Mouse (Mus musculus): ENCODE results near the gene Stra8.

Gene Stra8

GRCm38 (mm10) chr6:34903441-34903840, 16.5 kb upstream of the Stra8 start:
- no peak for DNase-seq (ENCODE audit: low spot score in 2 of 2)

DNA sequence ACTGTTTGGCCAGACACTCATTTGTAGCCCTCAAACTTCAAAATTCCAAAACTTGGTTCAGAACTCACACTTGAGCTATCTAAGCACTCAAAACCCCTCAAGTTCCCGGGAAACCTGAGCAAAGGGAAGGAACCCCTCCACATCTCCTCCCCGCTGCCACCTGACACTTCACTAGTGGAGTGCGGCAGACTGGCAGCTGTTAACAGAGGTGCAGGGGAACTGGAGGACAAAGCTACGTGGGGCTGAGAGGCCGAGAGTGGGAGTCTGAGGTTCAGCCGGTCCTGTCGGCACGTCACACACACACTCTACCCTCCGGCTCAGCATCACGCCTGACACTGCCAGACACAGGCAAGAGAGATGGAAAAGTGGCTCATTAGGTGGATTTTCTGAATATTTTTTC, 16.1 kb upstream of the Stra8 start:
- no peak for DNase-seq (ENCODE audit: low spot score in 2 of 2)

GRCm38 (mm10) chr6:34904361-34904760, 15.6 kb upstream of the Stra8 start:
- no peak for DNase-seq (ENCODE audit: low spot score in 2 of 2)

- DNase-seq (ENCODE audit: low spot score in 2 of 2): no peak
These were observed 13.8 kb upstream of the Stra8 start for GRCm38 (mm10) chr6:34906125-34906524.

GRCm38 (mm10) chr6:34906661-34907060, 13.3 kb upstream of the Stra8 start:
- DNase-seq (ENCODE audit: low spot score in 2 of 2): peak; percentile 35 to 50

DNA sequence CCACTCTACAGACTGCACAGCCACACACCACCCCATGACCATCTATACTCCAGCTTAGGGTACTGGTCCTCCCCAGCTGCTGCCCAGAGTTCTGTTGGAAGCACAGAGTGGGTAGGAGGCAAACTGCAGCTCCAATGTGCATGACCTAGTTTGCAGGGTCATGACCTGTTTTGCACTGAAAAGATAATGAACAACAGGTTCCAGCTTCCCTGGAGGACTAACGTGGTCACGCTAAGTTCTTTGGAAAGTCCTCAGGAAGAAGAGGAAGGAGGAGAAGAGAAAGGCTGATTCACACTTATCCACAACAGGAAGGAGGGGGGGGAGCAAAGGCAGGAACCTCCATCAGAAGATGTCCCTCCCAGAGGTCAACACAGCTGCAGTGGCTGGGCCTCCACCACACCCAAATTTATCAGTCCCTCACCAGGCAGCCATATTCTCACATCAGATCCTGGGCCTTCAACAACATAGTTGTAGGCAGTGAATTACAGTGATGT, 12.8 kb upstream of the Stra8 start:
- DNase-seq (ENCODE audit: low spot score in 2 of 2): no peak

DNA sequence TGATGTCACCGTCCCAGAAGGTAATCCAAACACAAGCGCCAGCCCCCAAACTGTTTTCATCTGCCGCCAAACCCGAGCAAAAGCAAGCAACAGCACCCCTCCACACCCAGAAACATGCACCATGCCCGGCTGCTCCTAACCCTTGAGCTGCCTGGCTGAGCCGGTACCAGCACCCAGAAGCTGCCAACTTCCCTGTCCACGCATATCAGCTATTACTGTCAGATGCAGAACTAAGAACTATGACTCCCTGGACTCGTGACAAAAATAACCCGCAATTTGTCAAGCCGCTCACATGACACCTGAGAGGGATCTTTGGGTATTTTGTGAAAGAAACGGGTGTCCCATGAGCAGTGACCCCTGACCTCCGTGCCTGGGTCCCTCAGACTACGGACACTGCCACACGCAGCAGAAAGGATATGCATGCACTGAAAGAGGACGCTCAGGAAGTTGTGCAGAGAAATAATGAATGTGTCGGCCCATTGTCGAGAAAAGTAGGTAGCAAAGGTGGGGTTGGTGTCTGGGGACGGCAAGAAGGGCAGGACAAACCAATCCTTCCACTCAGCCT, 12.2 kb upstream of the Stra8 start:
- no peak for DNase-seq (ENCODE audit: low spot score in 2 of 2)

DNA sequence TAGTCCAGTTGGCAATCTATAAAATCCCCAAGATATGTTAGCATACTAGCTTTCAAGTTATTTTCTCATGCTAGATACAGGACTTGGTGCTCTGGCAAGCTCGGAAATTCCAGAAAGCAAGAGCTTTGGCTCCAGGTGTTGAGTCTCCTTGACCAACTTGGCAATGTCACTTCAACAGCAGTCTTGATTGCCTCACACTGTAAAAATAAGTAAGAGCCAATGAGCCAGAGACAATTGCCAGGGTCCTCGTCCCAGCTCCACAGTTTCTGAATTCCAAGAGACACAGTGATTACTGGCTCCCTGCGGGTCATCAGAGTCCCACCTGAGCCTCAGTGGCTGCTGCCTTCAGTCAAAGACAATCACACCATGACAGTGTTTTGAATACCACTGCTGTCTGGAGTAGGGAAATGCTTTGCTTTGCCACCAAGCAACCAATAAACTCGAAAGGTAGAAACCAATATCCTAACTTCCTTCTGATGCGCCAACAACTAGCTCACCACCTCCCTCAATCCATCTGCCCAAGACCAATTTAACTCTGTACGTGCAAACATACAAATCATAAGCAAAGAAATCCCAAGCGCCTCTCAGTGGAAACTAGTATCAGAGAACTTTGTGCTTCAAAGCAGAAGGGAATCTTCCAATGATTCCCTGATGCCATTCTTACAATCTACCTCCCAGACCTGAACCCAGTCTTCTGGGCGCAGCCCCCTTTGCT, 10.2 kb upstream of the Stra8 start:
- no peak for DNase-seq (ENCODE audit: low spot score in 2 of 2)

GRCm38 (mm10) chr6:34910371-34911219, 9.4 kb upstream of the Stra8 start, which contains the start of gene Wdr91:
Gene Wdr91 (minus strand): TSS chr6:34910876.
- peak; percentile 93 to 95 for DNase-seq (ENCODE audit: low spot score in 2 of 2)

- DNase-seq (ENCODE audit: low spot score in 2 of 2): no peak
These were observed 6.5 kb upstream of the Stra8 start for GRCm38 (mm10) chr6:34913341-34914040.

DNA sequence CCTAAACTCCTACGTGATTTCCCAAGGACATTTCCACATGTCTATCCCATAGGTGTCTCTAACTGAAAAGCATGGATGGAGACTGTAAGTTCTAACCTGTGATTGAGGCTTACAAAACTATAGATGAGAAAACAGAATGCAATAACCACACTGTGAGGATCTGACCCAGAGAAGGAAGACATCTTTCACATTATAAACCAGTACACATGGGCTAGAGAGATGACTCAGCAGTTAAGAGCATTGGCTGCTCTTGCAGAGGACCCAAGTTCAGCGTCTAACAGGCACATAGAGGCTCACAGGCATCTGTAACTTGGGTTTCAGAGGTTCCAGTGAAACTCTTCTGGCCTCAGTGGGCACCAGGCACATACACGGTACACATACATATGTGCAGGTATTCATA, 5.5 kb upstream of the Stra8 start:
- no peak for DNase-seq (ENCODE audit: low spot score in 2 of 2)

GRCm38 (mm10) chr6:34919146-34919545, 817 bp upstream of the Stra8 start:
- DNase-seq (ENCODE audit: low spot score in 2 of 2): no peak

GRCm38 (mm10) chr6:34920631-34921030, 668 bp downstream of the Stra8 start:
- no peak for DNase-seq (ENCODE audit: low spot score in 2 of 2)

DNA sequence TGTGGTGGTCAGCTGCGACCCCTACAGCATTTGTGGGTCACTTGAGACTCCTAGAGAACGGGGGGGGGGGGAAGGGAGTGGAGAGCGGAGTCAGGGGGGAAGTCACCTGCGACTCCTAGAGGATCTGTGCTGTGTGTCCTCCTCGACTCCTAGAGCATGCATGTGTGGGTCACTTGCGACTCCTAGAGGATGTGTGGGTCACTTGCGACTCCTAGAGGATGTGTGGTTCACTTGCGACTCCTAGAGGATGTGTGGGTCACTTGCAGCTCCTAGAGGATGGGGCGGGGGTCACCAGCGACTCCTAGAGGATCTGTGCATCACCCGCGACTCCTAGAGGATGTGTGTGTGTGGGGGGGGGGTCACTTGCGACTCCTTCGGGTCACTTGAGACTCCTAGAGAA, 2.0 kb downstream of the Stra8 start:
- peak in 1 of 2 experiments; percentile 37 for DNase-seq (ENCODE audit: low spot score in 2 of 2)

- peak; percentile 54 to 70 for DNase-seq (ENCODE audit: low spot score in 2 of 2)
These were observed 7.2 kb downstream of the Stra8 start for GRCm38 (mm10) chr6:34927156-34927555.

- no peak for DNase-seq (ENCODE audit: low spot score in 2 of 2)
These were observed 7.6 kb downstream of the Stra8 start for GRCm38 (mm10) chr6:34927594-34927993.

DNA sequence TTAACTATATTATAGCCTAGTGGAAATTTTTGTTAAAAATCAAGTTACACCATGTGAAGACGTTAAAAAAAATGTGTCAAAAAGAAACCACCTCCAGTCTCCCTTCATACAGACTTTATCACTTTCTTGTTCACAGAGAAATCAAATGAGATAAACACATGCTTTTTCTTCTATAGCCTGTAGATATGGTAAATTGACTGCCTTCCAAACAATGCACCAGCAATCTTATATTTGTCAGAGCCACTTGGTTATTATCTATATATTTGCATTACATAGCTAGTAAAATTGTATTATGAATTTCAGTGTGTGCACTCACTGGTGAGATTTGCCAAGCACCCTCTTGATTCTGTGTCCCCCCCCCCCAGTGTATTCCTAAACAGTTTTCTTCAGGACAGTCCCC, 12.7 kb downstream of the Stra8 start:
- no peak for DNase-seq (ENCODE audit: low spot score in 2 of 2)

DNA sequence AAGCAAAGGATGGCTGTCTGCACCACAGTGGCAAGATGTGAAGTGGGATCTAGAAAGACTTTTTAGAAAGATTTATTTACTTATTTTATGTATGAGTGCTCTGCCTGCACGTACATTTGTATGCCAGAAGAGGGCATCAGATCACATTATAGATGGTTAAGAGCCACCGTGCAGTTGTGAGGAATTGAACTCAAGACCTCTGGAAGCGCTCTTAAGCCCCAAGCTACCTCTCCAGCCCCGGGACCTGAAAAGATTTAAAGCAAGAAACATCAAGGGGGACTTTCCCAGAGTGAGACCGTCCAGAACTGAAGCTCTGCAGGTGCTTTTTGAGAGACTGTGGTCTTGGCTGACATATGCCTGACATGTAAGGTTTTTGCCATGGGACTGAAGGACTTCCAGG, 16.8 kb downstream of the Stra8 start:
- no peak for DNase-seq (ENCODE audit: low spot score in 2 of 2)

DNA sequence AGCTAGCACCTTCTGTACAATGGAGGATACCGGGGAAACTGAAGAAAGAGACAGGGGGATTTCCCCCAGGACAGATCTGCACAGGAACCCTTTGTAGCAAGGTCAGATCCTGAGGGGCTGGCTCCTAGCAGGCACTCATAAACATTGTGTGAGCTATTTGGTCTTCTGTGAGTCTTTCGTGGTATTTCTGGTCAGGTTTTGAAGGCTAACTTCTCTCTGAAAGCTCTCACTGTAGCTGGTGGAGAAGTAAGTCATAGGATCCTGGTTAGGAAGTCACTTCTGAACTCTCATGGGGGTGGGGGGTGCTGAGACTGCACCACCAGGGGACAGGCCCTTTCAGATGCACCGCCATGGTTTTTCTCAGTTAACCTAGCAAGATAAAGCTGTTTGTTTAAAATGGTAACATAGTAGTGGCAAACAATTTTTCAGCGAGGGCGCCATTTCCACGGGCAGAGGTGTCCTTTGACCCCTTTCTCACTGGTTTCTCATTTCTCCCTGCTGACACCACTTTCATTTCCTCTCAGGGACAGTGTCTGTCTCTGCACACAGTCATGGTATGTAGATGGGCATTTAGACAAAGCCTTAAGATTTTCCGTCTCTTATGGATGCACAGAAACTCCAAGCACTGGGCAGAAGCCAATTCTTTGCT, 18.4 kb downstream of the Stra8 start:
- DNase-seq (ENCODE audit: low spot score in 2 of 2): no peak

- DNase-seq (ENCODE audit: low spot score in 2 of 2): no peak
These were observed 19.0 kb downstream of the Stra8 start for GRCm38 (mm10) chr6:34938929-34939325.

DNA sequence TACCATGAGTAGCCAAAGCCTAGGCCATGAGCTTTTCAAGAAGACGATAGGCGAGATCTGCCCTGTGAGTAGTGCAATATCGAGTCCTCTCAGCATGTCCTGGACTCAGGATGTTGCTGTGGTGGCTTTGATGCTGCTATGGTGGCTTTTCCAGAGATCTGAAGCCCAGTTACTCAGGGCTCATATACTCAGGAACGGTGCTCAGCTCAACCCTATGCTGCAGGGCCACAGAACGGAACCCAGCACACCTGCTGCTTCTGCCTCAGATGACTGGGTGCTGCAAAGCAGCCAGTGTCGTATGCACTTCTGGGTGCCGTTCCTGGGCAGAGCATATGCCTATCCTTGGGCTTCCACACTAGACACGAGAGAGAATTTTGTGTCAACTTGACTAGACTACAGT, 19.5 kb downstream of the Stra8 start:
- DNase-seq (ENCODE audit: low spot score in 2 of 2): no peak
